Mouse (Mus musculus): ENCODE results near the gene Fgf13. TPM values are rescaled to one million over a fixed set of nuclear protein-coding genes. Genes with fewer than 3 reads are reported as not detected.

Fgf13 gene
- polyA plus RNA-seq, 1 experiment, result 0.74 TPM

DNA sequence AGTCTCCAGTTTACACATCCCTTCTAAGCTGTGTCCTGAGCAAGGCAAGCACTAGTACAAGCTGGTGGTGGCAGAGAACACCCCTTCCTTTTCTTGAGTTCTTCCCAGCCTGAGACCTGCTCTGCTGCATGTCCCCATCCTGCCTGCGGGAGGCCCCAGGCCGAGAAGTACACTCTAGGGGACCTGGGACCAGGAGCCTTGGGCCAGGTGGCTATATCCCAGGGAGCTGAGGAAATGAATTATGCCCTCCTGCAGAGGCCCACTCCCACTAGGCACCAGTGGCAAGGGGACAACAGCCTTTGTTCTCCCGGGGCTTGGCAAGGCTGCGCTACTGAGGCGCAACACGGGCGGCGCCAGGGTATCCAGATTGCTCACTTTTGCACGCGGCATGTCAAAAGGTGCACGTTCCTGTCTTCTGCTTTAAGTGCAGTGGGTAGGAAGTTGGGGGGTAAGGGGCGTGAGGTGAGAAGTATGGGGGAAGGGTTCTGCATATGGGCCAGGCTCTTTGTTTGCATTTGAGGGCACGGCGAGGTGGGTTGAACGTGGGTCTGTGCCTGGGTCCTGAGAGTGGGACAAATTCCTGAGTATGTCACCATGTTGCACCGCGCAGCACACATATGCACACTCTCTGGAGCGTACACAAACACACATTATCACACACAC lies 1.7 kb downstream of the Fgf13 start:
- Histone ChIP-seq H3K4me1 (ENCODE audit: control insufficient read depth, insufficient read depth, low read length) (peaks cover 8% of the 10 kb centered on the region), H3K4me3 (ENCODE audit: control insufficient read depth, low read depth, low read length) (no peak overlapping the region), H3K27me3 (ENCODE audit: control insufficient read depth, insufficient read depth, low read length) (no peaks in the 10 kb centered on the region), H3K27ac (ENCODE audit: control insufficient read depth, insufficient read depth, low read depth, low read length) (no peak overlapping the region), H3K36me3 (ENCODE audit: control insufficient read depth, insufficient read depth, low read length) (no peaks in the 10 kb centered on the region)
- TF ChIP-seq CTCF (IDR thresholded peaks at IDR 0.05; ENCODE audit: control insufficient read depth, insufficient read depth, insufficient replicate concordance, low read depth, low read length), result no peak
- TF ChIP-seq POLR2A (IDR thresholded peaks at IDR 0.05; ENCODE audit: control insufficient read depth, low read depth, low read length), result no peak

- Histone ChIP-seq H3K27me3 (ENCODE audit: control insufficient read depth, insufficient read depth, low read length) (no peaks in the 10 kb centered on the region), H3K27ac (ENCODE audit: control insufficient read depth, insufficient read depth, low read depth, low read length) (no peak overlapping the region), H3K36me3 (ENCODE audit: control insufficient read depth, insufficient read depth, low read length) (no peaks in the 10 kb centered on the region), H3K4me1 (ENCODE audit: control insufficient read depth, insufficient read depth, low read length) (no peaks in the 10 kb centered on the region), H3K4me3 (ENCODE audit: control insufficient read depth, low read depth, low read length) (no peak overlapping the region)
- TF ChIP-seq POLR2A (IDR thresholded peaks at IDR 0.05; ENCODE audit: control insufficient read depth, low read depth, low read length) (no peak), CTCF (IDR thresholded peaks at IDR 0.05; ENCODE audit: control insufficient read depth, insufficient read depth, insufficient replicate concordance, low read depth, low read length) (no peak)
Measured at GRCm38 (mm10) chrX:59547931-59548330, 19.9 kb downstream of the Fgf13 start.

- H3K27me3 ChIP-seq (ENCODE audit: control insufficient read depth, insufficient read depth, low read length), result no peaks in the 10 kb centered on the region
- TF ChIP-seq CTCF (IDR thresholded peaks at IDR 0.05; ENCODE audit: control insufficient read depth, insufficient read depth, insufficient replicate concordance, low read depth, low read length), result no peak
- TF ChIP-seq POLR2A (IDR thresholded peaks at IDR 0.05; ENCODE audit: control insufficient read depth, low read depth, low read length), result no peak
- H3K27ac ChIP-seq (ENCODE audit: control insufficient read depth, insufficient read depth, low read depth, low read length), result no peak overlapping the region
- no peaks in the 10 kb centered on the region for H3K4me1 ChIP-seq (ENCODE audit: control insufficient read depth, insufficient read depth, low read length)
- no peak overlapping the region for H3K4me3 ChIP-seq (ENCODE audit: control insufficient read depth, low read depth, low read length)
- no peaks in the 10 kb centered on the region for H3K36me3 ChIP-seq (ENCODE audit: control insufficient read depth, insufficient read depth, low read length)
Measured at GRCm38 (mm10) chrX:59508273-59508672, 59.6 kb downstream of the Fgf13 start.

GRCm38 (mm10) chrX:59493388-59493787 lies 74.5 kb downstream of the Fgf13 start:
- Histone ChIP-seq H3K27ac (ENCODE audit: control insufficient read depth, insufficient read depth, low read depth, low read length) (no peak overlapping the region), H3K36me3 (ENCODE audit: control insufficient read depth, insufficient read depth, low read length) (no peaks in the 10 kb centered on the region), H3K27me3 (ENCODE audit: control insufficient read depth, insufficient read depth, low read length) (no peaks in the 10 kb centered on the region), H3K4me1 (ENCODE audit: control insufficient read depth, insufficient read depth, low read length) (no peaks in the 10 kb centered on the region), H3K4me3 (ENCODE audit: control insufficient read depth, low read depth, low read length) (no peak overlapping the region)
- TF ChIP-seq CTCF (IDR thresholded peaks at IDR 0.05; ENCODE audit: control insufficient read depth, insufficient read depth, insufficient replicate concordance, low read depth, low read length) (no peak), POLR2A (IDR thresholded peaks at IDR 0.05; ENCODE audit: control insufficient read depth, low read depth, low read length) (no peak)

- TF ChIP-seq POLR2A (IDR thresholded peaks at IDR 0.05; ENCODE audit: control insufficient read depth, low read depth, low read length) (no peak), CTCF (IDR thresholded peaks at IDR 0.05; ENCODE audit: control insufficient read depth, insufficient read depth, insufficient replicate concordance, low read depth, low read length) (no peak)
- Histone ChIP-seq H3K4me1 (ENCODE audit: control insufficient read depth, insufficient read depth, low read length) (no peaks in the 10 kb centered on the region), H3K27ac (ENCODE audit: control insufficient read depth, insufficient read depth, low read depth, low read length) (no peak overlapping the region), H3K4me3 (ENCODE audit: control insufficient read depth, low read depth, low read length) (no peak overlapping the region), H3K27me3 (ENCODE audit: control insufficient read depth, insufficient read depth, low read length) (no peaks in the 10 kb centered on the region), H3K36me3 (ENCODE audit: control insufficient read depth, insufficient read depth, low read length) (no peaks in the 10 kb centered on the region)
Measured at GRCm38 (mm10) chrX:59485426-59485825, 82.4 kb downstream of the Fgf13 start.

GRCm38 (mm10) chrX:59402596-59403285 lies 165.1 kb downstream of the Fgf13 start:
- no peaks in the 10 kb centered on the region for H3K4me1 ChIP-seq (ENCODE audit: control insufficient read depth, insufficient read depth, low read length)
- no peaks in the 10 kb centered on the region for H3K27me3 ChIP-seq (ENCODE audit: control insufficient read depth, insufficient read depth, low read length)
- H3K36me3 ChIP-seq (ENCODE audit: control insufficient read depth, insufficient read depth, low read length), result no peaks in the 10 kb centered on the region
- H3K4me3 ChIP-seq (ENCODE audit: control insufficient read depth, low read depth, low read length), result no peak overlapping the region
- H3K27ac ChIP-seq (ENCODE audit: control insufficient read depth, insufficient read depth, low read depth, low read length), result no peak overlapping the region
- TF ChIP-seq CTCF (IDR thresholded peaks at IDR 0.05; ENCODE audit: control insufficient read depth, insufficient read depth, insufficient replicate concordance, low read depth, low read length) (no peak), POLR2A (IDR thresholded peaks at IDR 0.05; ENCODE audit: control insufficient read depth, low read depth, low read length) (no peak)

GRCm38 (mm10) chrX:59290916-59291411 lies 276.9 kb downstream of the Fgf13 start:
- TF ChIP-seq POLR2A (IDR thresholded peaks at IDR 0.05; ENCODE audit: control insufficient read depth, low read depth, low read length) (no peak), CTCF (IDR thresholded peaks at IDR 0.05; ENCODE audit: control insufficient read depth, insufficient read depth, insufficient replicate concordance, low read depth, low read length) (no peak)
- H3K4me3 ChIP-seq (ENCODE audit: control insufficient read depth, low read depth, low read length), result no peak overlapping the region
- no peaks in the 10 kb centered on the region for H3K4me1 ChIP-seq (ENCODE audit: control insufficient read depth, insufficient read depth, low read length)
- no peaks in the 10 kb centered on the region for H3K27me3 ChIP-seq (ENCODE audit: control insufficient read depth, insufficient read depth, low read length)
- H3K27ac ChIP-seq (ENCODE audit: control insufficient read depth, insufficient read depth, low read depth, low read length), result no peak overlapping the region
- H3K36me3 ChIP-seq (ENCODE audit: control insufficient read depth, insufficient read depth, low read length), result no peaks in the 10 kb centered on the region
